Mouse (Mus musculus): ENCODE results near the gene Ccpg1.
A peak's percentile ranks its signal among the peaks of the same experiment; 100 is the strongest.

DNA sequence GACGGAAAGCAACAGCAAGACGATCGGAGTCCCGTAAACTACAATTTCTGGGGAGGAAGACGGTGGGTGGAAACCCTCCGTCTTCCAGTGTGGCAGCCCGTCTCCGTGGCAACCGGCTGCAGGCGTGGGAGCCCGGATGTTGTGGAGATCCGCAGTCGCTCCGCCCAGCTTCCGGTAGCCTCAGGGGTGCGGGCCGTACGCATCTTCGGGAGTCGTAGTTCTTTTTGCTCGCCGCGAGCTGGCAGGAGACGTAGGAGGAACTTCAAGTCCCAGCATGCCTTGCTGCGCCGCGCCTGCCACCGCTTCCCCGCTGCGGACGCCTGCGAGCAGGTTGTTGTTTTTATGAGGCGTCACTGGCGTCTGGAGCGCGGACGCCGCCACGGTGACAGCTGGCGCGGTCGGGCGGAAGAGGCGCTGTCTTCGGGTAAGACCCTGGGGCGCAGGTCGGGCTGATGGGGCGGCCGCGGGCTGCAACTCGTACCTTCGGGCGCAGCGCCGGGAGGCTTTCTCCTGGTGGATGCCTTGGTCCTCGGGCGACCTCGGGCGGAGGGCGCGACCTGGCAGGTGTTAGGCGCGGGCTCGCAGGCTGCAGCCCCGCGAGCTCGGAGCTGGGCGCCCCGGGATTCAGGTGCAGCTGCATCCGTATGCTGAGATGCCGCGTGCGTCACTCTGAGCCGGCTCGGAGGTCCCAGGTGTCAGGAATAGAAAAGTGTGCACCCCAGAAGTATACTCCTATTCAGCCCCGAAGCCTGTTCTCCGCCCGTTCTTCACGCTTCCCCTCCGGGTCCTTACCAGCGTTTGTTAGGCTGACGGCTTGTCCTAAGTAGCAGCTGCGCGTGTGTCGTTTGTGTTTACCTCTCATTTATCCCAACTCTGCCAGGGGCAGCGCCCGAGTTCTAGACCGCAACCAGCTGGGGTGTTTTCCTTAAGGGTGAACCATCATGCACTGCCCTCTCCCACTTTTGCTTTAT is at the start of gene Ccpg1, which contains the start of gene Ccpg1os:
- TF ChIP-seq CTCF (IDR thresholded peaks at IDR 0.05; ENCODE audit: control insufficient read depth, insufficient read depth, low read length), result peak; percentile 12; the same call in 1 of the 2 replicates
- TF ChIP-seq POLR2A (IDR thresholded peaks at IDR 0.05; ENCODE audit: borderline replicate concordance, control insufficient read depth, low read depth, low read length), result peak; percentile 91

Data from bone marrow, adult 2 months (tissue).